Mouse (Mus musculus): Measurements from ENCODE around the gene Gm9780.
"Not testable (repeated sequence)": the region's sequence is repeated elsewhere in the genome, so short reads cannot be mapped to it uniquely, and the experiment has no call there.

DNA sequence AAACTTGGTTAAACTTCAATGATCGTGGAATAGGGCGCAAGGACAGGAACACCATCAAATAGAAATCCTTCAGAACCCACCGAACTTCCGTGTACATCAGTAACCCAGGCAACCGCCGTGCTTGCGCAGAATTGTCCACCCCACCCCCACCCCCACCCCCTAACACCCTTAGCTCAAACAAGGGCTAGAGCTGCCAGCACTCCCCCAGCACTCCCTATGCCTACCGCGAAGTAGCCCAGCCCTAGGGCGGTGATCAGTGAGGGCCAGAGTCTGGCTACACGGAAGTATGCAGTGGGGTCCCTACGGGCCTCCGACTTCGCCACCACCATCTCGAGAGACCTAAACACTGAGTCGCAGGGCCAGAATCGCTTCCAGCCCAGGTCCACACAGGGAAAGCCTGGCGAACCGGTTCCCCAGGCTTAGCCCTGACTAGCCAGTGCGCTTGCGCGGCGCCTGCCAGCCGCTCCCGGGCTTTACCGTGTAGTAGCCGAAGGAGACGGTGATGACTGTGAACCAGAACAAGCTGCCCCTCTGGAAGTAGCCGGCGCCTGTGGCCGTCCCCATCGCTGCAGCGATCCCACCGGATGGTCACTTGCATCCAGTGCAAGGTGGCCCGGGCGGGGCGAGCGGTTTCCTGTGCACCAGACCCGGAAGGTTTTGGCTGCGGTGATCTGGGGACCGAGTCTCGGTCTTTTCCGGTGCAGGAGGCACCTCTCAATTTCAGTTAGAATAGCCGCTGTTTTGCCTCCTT lies 24.2 kb upstream of the Gm9780 start:
- TF ChIP-seq CTCF (IDR thresholded peaks at IDR 0.05; ENCODE audit: borderline replicate concordance, insufficient read depth, low read length); POLR2A (IDR thresholded peaks at IDR 0.05; ENCODE audit: low read depth, low read length): not testable (repeated sequence)
